Mouse (Mus musculus) neural tube, embryonic 11.5 days (tissue): ENCODE measurements around the gene Zzef1. TPM values are rescaled to one million over a fixed set of nuclear protein-coding genes. Genes with fewer than 3 reads are reported as not detected.

ENCODE experiments used
- ATAC-seq: fragments of 200-750 bp; cut with Nextera tagmentation; 2 replicates; pipeline ENCODE4 v1.8.0; 2017; ENCODE audit warnings: moderate number of reproducible peaks, mild to moderate bottlenecking, moderate TSS enrichment, moderate library complexity; ENCODE audit not compliant: insufficient read depth, low FRiP score, low TSS enrichment
- DNase-seq: peaks from one replicate; pipeline ENCODE4 v3.0.0-alpha.2; 2015; ENCODE audit warnings: low spot score
- H3K27ac ChIP-seq: fragments of 300-500 bp; sonication (generic); 2 replicates; pipeline ENCODE4 v1.5.1; 2014; ENCODE audit warnings: low read depth, mild to moderate bottlenecking, low read length
- H3K27me3 ChIP-seq: fragments of 300-500 bp; sonication (generic); 2 replicates; pipeline ENCODE4 v1.6.1; 2014; ENCODE audit warnings: mild to moderate bottlenecking, low read length, mixed read lengths; ENCODE audit not compliant: control insufficient read depth, insufficient read depth
- H3K36me3 ChIP-seq: fragments of 300-500 bp; sonication (generic); 2 replicates; pipeline ENCODE4 v1.6.1; 2014; ENCODE audit warnings: mild to moderate bottlenecking, low read length, moderate library complexity, mixed read lengths; ENCODE audit not compliant: control insufficient read depth, insufficient read depth
- H3K4me1 ChIP-seq: fragments of 300-500 bp; sonication (generic); 2 replicates; pipeline ENCODE4 v1.6.1; 2014; ENCODE audit warnings: low read length, mixed read lengths; ENCODE audit not compliant: control insufficient read depth, insufficient read depth
- H3K4me2 ChIP-seq: fragments of 300-500 bp; sonication (generic); 2 replicates; pipeline ENCODE4 v1.6.1; 2014; ENCODE audit warnings: low read depth, mild to moderate bottlenecking, moderate library complexity
- H3K4me3 ChIP-seq: fragments of 300-500 bp; sonication (generic); 2 replicates; pipeline ENCODE4 v1.5.1; 2014; ENCODE audit warnings: low read depth, low read length
- H3K9ac ChIP-seq: fragments of 300-500 bp; sonication (generic); 2 replicates; pipeline ENCODE4 v1.6.1; 2014; ENCODE audit warnings: mild to moderate bottlenecking, low read length
- H3K9me3 ChIP-seq: fragments of 300-500 bp; sonication (generic); 2 replicates; pipeline ENCODE4 v1.6.1; 2016; ENCODE audit warnings: low read length; ENCODE audit not compliant: control insufficient read depth
- WGBS: fragments of 180-500 bp; shearing (Covaris S2); extraction: QIAGEN DNeasy Blood & Tissue Kit; methylation state at CpG from one replicate; pipeline ENCODE4 v1.1.7; 2014; 5-methylcytosine and 5-hydroxymethylcytosine counted together
- polyA plus RNA-seq: library from polyadenylated mRNA; unstranded; fragments of >200 nt; fragmentation: Nextera tagmentation; extraction: Ambion mirVana; gene quantifications from 2 replicates; pipeline ENCODE4 v1.2.1, GENCODE M21; 2014

The Zzef1 gene
- polyA plus RNA-seq, 1 experiment from 2014 or later: 10.6 TPM

DNA sequence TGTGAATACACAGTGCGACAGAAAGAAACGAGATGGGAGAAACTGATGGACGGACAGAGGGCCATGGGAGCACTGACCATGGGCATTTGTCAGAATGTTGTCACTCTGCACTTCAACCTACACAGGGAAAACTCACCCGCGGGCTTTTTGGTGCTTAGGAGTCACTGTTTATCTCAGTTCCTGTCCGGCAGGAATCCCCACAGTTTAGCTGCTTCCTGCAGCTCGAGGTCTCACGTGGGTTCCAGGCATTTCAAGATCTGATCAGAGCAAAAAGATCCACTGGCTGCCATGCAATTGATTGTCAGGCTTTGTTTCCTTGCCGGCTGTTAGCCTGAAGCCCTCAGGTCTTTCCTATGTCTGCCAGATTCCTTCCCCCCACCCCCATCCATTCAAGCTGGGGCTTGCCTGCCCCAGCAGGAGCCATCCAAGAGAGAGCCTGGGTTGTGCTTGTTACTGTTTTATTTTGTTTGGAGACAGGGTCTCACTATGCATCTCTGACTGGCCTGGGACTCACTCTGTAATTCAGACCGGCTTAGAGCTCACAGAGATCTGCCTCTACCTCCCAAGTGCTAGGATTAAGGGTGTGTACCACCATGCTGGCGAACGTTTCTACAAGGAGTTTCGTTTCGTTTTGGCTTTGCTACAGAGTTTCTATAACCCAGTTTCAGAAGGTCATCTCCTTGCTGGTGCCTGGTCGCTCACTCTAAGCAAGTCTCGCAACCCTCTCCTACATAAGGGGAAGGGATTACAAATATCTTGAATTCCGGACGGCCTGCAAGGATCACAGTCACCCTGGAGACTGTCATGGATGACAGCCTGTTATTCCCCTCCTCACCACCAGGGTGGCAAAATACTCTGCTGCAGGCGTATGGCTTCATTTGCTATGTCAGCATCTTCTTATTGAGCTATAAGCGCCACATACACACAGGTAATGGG lies 144.4 kb downstream of the Zzef1 start:
- Histone ChIP-seq H3K9ac (no peak overlapping the region), H3K27ac (no peak overlapping the region)

DNA sequence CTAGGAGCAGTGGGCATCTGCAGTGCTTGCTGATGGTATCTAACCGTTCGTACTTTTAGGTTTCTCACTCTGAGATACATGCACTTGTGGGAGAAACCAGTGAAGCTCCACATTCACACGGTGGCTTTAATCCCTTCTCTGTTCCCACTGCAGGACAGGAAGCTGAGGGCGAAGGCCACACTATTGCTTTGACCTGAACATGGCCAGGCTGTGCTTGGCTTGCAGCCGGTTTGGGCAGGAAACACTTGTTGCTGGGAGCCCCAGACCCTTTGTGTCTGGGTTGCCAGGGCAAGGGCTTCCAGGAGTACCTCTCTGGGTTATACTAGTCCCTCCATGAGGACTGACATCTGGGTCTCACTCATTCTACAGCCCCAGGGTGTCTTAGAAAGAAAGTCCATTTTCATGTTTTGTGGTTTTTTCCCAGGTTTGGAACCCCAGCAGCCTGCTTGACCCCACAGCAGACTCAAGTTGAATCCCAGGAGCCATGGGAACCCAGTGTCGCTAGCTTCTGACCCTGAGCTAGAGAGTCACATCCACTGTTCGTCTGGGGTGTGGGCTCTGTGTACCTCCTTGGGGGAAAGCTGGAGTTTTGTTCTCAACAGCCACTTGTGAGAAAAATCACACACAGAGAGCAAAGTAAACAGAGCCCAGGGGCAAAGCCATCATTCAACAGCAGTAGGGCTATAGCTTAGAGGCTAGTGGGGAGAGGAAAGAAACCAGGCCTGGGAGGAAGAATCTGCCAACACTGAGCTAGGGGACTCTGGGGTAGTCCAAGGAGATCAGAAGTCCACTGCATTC lies 149.2 kb downstream of the Zzef1 start:
- Histone ChIP-seq H3K36me3 (no peaks in the 10 kb centered on the region), H3K4me1 (no peaks in the 10 kb centered on the region), H3K27me3 (no peaks in the 10 kb centered on the region), H3K4me2 (no peak overlapping the region), H3K4me3 (no peak overlapping the region), H3K9me3 (no peaks in the 10 kb centered on the region), H3K9ac (no peak overlapping the region), H3K27ac (no peak overlapping the region)
- DNase-seq: no peak
- ATAC-seq: no peak
- WGBS: 53% methylated on average over 7 of the region's 7 CpGs

More for the DNA sequence above, 144.4 kb downstream of the Zzef1 start:
- H3K4me1 ChIP-seq: no peaks in the 10 kb centered on the region
- no peak for ATAC-seq
- no peak overlapping the region for H3K4me2 ChIP-seq
- H3K27me3 ChIP-seq: no peaks in the 10 kb centered on the region
- no peak overlapping the region for H3K4me3 ChIP-seq
- H3K36me3 ChIP-seq: no peaks in the 10 kb centered on the region
- DNase-seq: peak; percentile 30
- 50% methylated on average over 20 of the region's 20 CpGs for WGBS
- H3K9me3 ChIP-seq: no peaks in the 10 kb centered on the region

DNA sequence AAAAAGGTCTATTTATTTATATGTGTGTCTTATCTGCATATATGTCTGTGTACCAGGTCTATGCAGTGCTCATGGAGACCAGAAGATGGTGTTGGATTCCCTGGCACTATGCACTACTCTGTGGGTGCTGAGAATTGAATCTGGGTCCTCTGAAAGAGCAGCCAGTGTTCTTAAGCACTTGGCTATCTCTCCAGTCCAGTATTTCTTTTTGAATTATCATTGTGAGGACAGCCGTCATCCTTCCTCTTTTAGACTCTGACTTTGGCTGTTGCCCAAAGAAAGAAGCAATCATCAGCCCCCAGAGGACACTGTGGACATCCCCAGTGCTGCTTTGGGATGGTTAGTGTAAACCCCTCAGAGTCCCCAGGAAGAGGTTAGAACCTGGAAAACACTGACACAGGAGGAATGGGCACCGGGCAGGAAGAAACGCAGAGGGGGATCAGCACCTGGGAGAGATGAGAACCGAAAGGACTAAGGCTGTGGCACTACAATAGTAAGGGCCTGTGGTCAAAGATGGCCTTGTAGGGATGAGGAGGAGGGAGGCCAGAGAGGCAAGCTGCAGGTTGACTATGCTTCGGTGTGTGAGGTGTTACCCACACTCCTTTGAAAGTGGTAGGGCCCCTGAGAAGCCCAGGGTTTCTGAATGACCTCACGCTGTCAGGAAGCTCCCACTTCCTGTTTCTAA lies 150.0 kb downstream of the Zzef1 start:
- Histone ChIP-seq H3K4me3 (no peak overlapping the region), H3K36me3 (no peaks in the 10 kb centered on the region), H3K27ac (no peak overlapping the region), H3K27me3 (no peaks in the 10 kb centered on the region), H3K9ac (no peak overlapping the region), H3K4me2 (no peak overlapping the region), H3K4me1 (no peaks in the 10 kb centered on the region), H3K9me3 (no peaks in the 10 kb centered on the region)
- ATAC-seq: no peak
- 69% methylated on average over 6 of the region's 6 CpGs for WGBS
- DNase-seq: no peak

DNA sequence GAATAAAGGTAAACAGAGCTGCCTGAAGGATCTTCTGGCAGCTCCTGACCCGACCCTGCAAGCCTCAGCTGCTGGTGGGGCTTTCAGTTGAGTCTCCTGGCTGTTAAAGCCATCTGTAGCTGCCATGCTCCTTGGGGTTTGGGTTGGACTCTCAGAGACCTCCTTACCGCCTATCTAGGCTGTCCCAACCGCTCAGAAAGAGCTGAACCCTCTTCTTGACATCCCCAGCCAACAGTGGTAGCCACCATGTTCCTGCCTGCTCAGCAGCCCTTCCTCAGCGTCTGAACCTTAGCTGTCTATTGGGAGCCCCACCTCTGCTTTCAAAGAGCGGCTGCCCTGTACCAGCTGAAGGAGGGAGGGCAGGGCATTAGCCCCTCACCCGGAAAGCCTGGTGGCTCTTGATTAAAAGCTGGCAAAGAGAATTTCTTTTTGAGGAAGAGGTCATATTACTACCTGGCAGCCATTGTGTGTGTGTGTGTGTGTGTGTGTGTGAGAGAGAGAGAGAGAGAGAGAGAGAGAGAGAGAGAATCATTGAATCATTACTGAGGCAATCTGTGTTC lies 150.6 kb downstream of the Zzef1 start:
- ATAC-seq (no peak), DNase-seq (no peak)
- no peak overlapping the region for H3K4me3 ChIP-seq
- H3K9me3 ChIP-seq: no peaks in the 10 kb centered on the region
- 54% methylated on average over 6 of the region's 6 CpGs for WGBS
- no peak overlapping the region for H3K4me2 ChIP-seq
- H3K27ac ChIP-seq: no peak overlapping the region
- H3K9ac ChIP-seq: no peak overlapping the region
- no peaks in the 10 kb centered on the region for H3K4me1 ChIP-seq
- H3K36me3 ChIP-seq: no peaks in the 10 kb centered on the region
- H3K27me3 ChIP-seq: no peaks in the 10 kb centered on the region

DNA sequence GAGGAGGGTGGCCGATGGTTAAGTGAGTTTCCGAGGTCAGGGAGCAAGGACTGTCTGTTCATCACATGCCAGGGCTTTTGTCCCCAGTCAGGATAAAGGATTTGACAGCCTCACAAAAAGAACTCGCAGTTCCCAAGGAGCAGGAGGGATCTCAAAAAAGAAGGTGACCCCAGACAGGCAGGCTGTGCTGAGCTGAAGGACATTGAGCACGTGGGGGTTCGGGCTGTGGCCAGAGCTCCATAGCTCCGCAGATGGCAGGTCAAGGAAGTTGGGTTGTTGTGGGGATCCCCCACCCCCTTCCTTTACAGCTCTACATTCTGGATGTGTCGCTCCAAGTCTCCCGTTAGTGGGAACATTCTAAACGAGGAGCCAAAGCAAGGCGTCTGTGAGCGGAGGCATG lies 151.8 kb downstream of the Zzef1 start:
- Histone ChIP-seq H3K27ac (no peak overlapping the region), H3K27me3 (no peaks in the 10 kb centered on the region)

DNA sequence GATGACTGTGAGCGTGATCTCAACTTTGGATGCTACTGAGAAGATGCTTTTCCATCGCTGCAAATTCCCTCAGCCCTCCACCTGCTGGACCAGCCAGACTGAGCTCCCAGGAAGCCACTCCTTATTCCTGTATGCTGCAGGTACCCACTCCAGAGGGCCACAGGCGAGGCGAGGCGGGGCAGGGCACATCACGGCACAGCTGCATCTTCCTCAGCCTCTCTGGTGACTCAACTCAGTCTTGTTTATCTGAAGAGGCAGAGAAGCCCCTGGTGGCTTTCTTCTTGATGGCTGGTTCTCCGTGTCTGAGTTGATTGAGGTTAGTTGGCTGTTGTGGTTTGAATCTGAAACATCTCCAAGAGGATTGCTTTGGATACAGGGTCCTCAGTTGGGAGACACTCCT lies 152.2 kb downstream of the Zzef1 start:
- ATAC-seq: no peak
- 78% methylated on average over 7 of the region's 7 CpGs for WGBS

More for the DNA sequence above, 151.8 kb downstream of the Zzef1 start:
- WGBS: 57% methylated on average over 11 of the region's 11 CpGs
- ATAC-seq (no peak), DNase-seq (no peak)
- H3K9ac ChIP-seq: no peak overlapping the region
- no peaks in the 10 kb centered on the region for H3K9me3 ChIP-seq
- no peaks in the 10 kb centered on the region for H3K4me1 ChIP-seq
- H3K36me3 ChIP-seq: no peaks in the 10 kb centered on the region
- H3K4me2 ChIP-seq: no peak overlapping the region
- H3K4me3 ChIP-seq: no peak overlapping the region

DNA sequence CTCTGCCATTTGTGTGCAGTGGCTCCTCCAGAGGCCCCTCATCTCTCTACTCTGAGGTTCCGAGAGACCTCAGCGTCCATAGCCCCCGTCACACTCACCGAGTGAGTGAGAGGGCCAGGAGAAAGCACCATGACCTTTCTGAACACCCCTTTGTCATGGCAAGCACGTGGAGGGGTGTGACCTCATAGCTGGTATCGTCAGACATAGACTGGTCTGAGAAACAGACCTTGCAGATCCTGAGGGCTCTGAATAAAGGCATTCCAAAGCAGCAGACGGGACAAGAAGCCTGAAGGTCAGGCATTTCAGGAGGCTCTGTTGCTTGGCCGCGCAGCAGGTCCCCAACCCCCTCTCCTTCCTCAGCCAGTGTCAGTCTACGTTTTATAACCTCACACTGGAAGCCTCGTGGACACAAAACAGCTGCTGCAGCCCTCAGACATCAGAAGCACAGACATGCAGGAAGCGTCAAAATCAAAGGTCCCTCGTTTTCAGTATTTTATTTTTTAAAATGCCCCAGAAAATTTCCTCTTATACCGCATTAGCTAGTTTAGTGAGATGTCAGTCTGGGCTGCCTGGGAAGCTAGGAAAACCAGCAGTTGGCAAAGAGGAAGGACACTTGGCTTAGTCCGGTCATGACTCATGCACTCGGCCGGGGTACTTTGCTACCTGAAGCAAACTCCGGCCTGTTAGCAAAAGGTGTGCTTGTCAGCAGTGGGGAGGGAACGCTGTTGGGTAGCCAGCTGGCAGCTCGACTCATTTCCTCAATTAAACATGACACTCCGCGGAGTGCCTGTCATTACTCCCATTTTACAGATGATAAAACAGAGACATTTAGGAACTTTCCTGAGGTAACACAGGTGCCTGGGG lies 155.3 kb downstream of the Zzef1 start:
- no peak for ATAC-seq
- no peak overlapping the region for H3K4me3 ChIP-seq
- DNase-seq: no peak

More for the DNA sequence above, 152.2 kb downstream of the Zzef1 start:
- Histone ChIP-seq H3K27me3 (no peaks in the 10 kb centered on the region), H3K4me1 (no peaks in the 10 kb centered on the region), H3K9me3 (no peaks in the 10 kb centered on the region), H3K9ac (no peak overlapping the region), H3K27ac (no peak overlapping the region), H3K4me3 (no peak overlapping the region), H3K36me3 (no peaks in the 10 kb centered on the region), H3K4me2 (no peak overlapping the region)
- no peak for DNase-seq

DNA sequence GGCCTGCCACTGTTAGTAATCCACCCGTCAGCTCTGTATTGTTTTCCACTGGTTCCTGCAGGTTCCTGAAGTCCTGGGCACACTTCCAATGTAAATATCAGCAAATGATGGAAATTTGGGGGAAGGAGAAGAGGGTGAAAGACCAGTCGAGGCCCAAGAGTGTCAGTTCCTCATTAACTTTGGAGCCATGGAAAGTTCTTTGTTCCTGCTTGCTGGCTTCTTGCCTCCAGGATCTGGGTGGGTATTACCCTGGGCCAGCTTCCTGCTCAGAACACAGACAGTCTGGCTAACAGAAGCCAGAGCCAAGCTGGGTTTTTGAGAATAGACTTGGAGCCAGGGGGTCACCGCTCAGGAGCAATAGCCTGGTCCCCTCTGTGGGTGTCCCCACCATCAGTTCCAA lies 156.2 kb downstream of the Zzef1 start:
- H3K27ac ChIP-seq: no peak overlapping the region
- H3K36me3 ChIP-seq: no peaks in the 10 kb centered on the region
- no peak for ATAC-seq
- no peaks in the 10 kb centered on the region for H3K9me3 ChIP-seq
- H3K4me3 ChIP-seq: no peak overlapping the region
- WGBS: 78% methylated on average over 3 of the region's 3 CpGs
- H3K4me2 ChIP-seq: no peak overlapping the region
- no peaks in the 10 kb centered on the region for H3K4me1 ChIP-seq
- no peak overlapping the region for H3K9ac ChIP-seq
- H3K27me3 ChIP-seq: no peaks in the 10 kb centered on the region
- DNase-seq: no peak

More for the DNA sequence above, 155.3 kb downstream of the Zzef1 start:
- Histone ChIP-seq H3K27ac (no peak overlapping the region), H3K27me3 (no peaks in the 10 kb centered on the region), H3K4me2 (no peak overlapping the region), H3K4me1 (no peaks in the 10 kb centered on the region), H3K36me3 (no peaks in the 10 kb centered on the region), H3K9ac (no peak overlapping the region), H3K9me3 (no peaks in the 10 kb centered on the region)
- WGBS: 71% methylated on average over 22 of the region's 22 CpGs
